ENCODE assay signal across 8 mouse cellular contexts in genomic region chr8:46470091-46470791, GRCm38 (mm10). TPM values are rescaled to one million over a fixed set of nuclear protein-coding genes. Genes with fewer than 3 reads are reported as not detected.
A peak's percentile ranks its signal among the peaks of the same experiment; 100 is the strongest.
DNase-seq lines count a peak whose midpoint lies in the region; ATAC-seq and TF ChIP-seq lines count a peak whose summit lies in the region.

No protein-coding gene starts in this region.

- WGBS in heart, embryonic 11.5 days (ENCODE audit: insufficient replicate concordance) = 39% methylated on average over 15 of the region's 15 CpGs
- WGBS in liver, embryonic 13.5 days (ENCODE audit: insufficient replicate concordance) = 32% methylated on average over 15 of the region's 15 CpGs
- 41% methylated on average over 15 of the region's 15 CpGs for WGBS in neural tube, embryonic 14.5 days

- no peak for ATAC-seq in heart, embryonic 11.5 days (replicated peaks; ENCODE audit: insufficient number of reproducible peaks, low FRiP score, low TSS enrichment)
- no peak; the same call in 1 of the 2 replicates for ATAC-seq in liver, embryonic 13.5 days (ENCODE audit: low read depth)
- no peak for ATAC-seq in neural tube, embryonic 14.5 days (ENCODE audit: low read depth)

- no peaks in the 10 kb centered on the region for H3K9me3 ChIP-seq in heart, embryonic 11.5 days (replicated peaks; ENCODE audit: control insufficient read depth, low read length)
- H3K9me3 ChIP-seq in liver, embryonic 13.5 days (replicated peaks) = no peaks in the 10 kb centered on the region
- H3K9me3 ChIP-seq in neural tube, embryonic 14.5 days (ENCODE audit: control insufficient read depth, low read length) = no peaks in the 10 kb centered on the region

- H3K4me2 ChIP-seq in heart, embryonic 11.5 days = peak overlapping the region; percentile 82
- peak overlapping the region; percentile 96 for H3K4me2 ChIP-seq in liver, embryonic 13.5 days
- H3K4me2 ChIP-seq in neural tube, embryonic 14.5 days (ENCODE audit: low read depth, low read length) = peak overlapping the region; percentile 78

- no peaks in the 10 kb centered on the region for H3K36me3 ChIP-seq in heart, embryonic 11.5 days (ENCODE audit: control insufficient read depth, insufficient read depth, low read length)
- H3K36me3 ChIP-seq in liver, embryonic 13.5 days = peaks cover 7% of the 10 kb centered on the region; the same call in 1 of the 2 replicates
- no peaks in the 10 kb centered on the region for H3K36me3 ChIP-seq in neural tube, embryonic 14.5 days (ENCODE audit: control insufficient read depth, insufficient read depth, low read length)

- peaks cover 19% of the 10 kb centered on the region for H3K4me1 ChIP-seq in bone marrow macrophage, adult 2 months (ENCODE audit: control insufficient read depth, insufficient read depth, low read length)
- peaks cover 6% of the 10 kb centered on the region; the same call in 1 of the 2 replicates for H3K4me1 ChIP-seq in heart, embryonic 11.5 days (ENCODE audit: control insufficient read depth, insufficient read depth, low read length)
- peaks cover 42% of the 10 kb centered on the region for H3K4me1 ChIP-seq in liver, embryonic 13.5 days (replicated peaks)
- peaks cover 9% of the 10 kb centered on the region; the same call in 1 of the 2 replicates for H3K4me1 ChIP-seq in neural tube, embryonic 14.5 days (ENCODE audit: control insufficient read depth, insufficient read depth, low read length)

- no peak overlapping the region; the same call in 1 of the 2 replicates for H3K4me3 ChIP-seq in left cerebral cortex, adult 2 months
- H3K4me3 ChIP-seq in bone marrow macrophage, adult 2 months (ENCODE audit: insufficient read depth, low read length) = peak overlapping the region; percentile 19; the same call in 1 of the 2 replicates
- peak overlapping the region; percentile 90 for H3K4me3 ChIP-seq in heart, embryonic 11.5 days (ENCODE audit: low read depth, low read length)
- H3K4me3 ChIP-seq in liver, embryonic 13.5 days (replicated peaks) = peak overlapping the region; percentile 97
- peak overlapping the region; percentile 89 for H3K4me3 ChIP-seq in neural tube, embryonic 14.5 days (ENCODE audit: low read depth, low read length)

- intact Hi-C loops in left cerebral cortex, postnatal 4 days (cut with DNase I) = loop anchor here (10.0 kb wide), 1 partner anchor 155 kb away; no protein-coding TSS in a partner anchor
- intact Hi-C loops in left cerebral cortex, adult 2 months (cut with DNase I) = loop anchor here (5.0 kb wide), 2 partner anchors 62 to 873 kb away; no protein-coding TSS in a partner anchor

- H3K27ac ChIP-seq in left cerebral cortex, adult 2 months = no peak overlapping the region
- no peak overlapping the region for H3K27ac ChIP-seq in bone marrow macrophage, adult 2 months (ENCODE audit: insufficient read depth, low read depth, low read length)
- H3K27ac ChIP-seq in heart, embryonic 11.5 days (ENCODE audit: low read depth, low read length) = peak overlapping the region; percentile 7; the same call in 1 of the 2 replicates
- peak overlapping the region; percentile 58 for H3K27ac ChIP-seq in liver, embryonic 13.5 days
- H3K27ac ChIP-seq in neural tube, embryonic 14.5 days (ENCODE audit: low read depth, low read length) = no peak overlapping the region

- H3K27me3 ChIP-seq in heart, embryonic 11.5 days (ENCODE audit: control insufficient read depth, insufficient read depth, low read length) = no peaks in the 10 kb centered on the region
- no peaks in the 10 kb centered on the region for H3K27me3 ChIP-seq in liver, embryonic 13.5 days
- H3K27me3 ChIP-seq in neural tube, embryonic 14.5 days (ENCODE audit: control insufficient read depth, insufficient read depth, low read length) = no peaks in the 10 kb centered on the region

- DNase-seq in left cerebral cortex, postnatal 4 days = peak; percentile 8
- no peak for DNase-seq in left cerebral cortex, adult 2 months (ENCODE audit: extremely low spot score in 1 of 2, low spot score in 2 of 2)
- DNase-seq in liver, embryonic 13.5 days = no peak
- no peak for DNase-seq in left cerebral cortex, adult 11 months (ENCODE audit: low spot score)
- DNase-seq in gastrocnemius, postnatal 4 days (ENCODE audit: low spot score in 2 of 2) = no peak

- no peak overlapping the region for H3K9ac ChIP-seq in heart, embryonic 11.5 days (ENCODE audit: low read depth, low read length)
- H3K9ac ChIP-seq in liver, embryonic 13.5 days = no peak overlapping the region
- no peak overlapping the region for H3K9ac ChIP-seq in neural tube, embryonic 14.5 days (replicated peaks; ENCODE audit: low read depth, low read length)

- no peak for TF ChIP-seq CTCF in left cerebral cortex, adult 2 months (IDR thresholded peaks at IDR 0.05)
- no peak for TF ChIP-seq CTCF in bone marrow macrophage, adult 2 months (IDR thresholded peaks at IDR 0.05; ENCODE audit: low read depth, low read length)

- TF ChIP-seq POLR2A in bone marrow macrophage, adult 2 months (IDR thresholded peaks at IDR 0.05; ENCODE audit: borderline replicate concordance, low read depth, low read length) = no peak

RNA-seq across cellular contexts. Expression of gene Acsl1, which starts 0.6 kb away (rescaled TPM):
- 10 to 100 TPM; 40.5 to 41.7 TPM for total RNA-seq in left cerebral cortex, postnatal 4 days (2021)
- total RNA-seq in left cerebral cortex, adult 2 months (2021) = 10 to 100 TPM; 41.4 to 45.8 TPM
- polyA plus RNA-seq in bone marrow macrophage, adult 2 months (2012; ENCODE audit: insufficient read depth, insufficient read length, missing spikeins) = 21.6 and 23.2 TPM in 2 replicates
- polyA plus RNA-seq in heart, embryonic 11.5 days (2014; fragmentation: Nextera tagmentation; extraction: Ambion mirVana) = 16.4 and 20.3 TPM in 2 replicates
- polyA plus RNA-seq in liver, embryonic 13.5 days (2015; fragmentation: Nextera tagmentation; extraction: Ambion mirVana) = 41.6 and 52.0 TPM in 2 replicates
- 19.9 and 21.8 TPM in 2 replicates for polyA plus RNA-seq in neural tube, embryonic 14.5 days (2014; fragmentation: Nextera tagmentation; extraction: Ambion mirVana)
- 100 to 1,000 TPM; 222 to 253 TPM for total RNA-seq in gastrocnemius, postnatal 4 days (2021)

Comparison
In these comparisons a context has a peak if more than half of its experiments do, and no peak if none do; other contexts are left out.
1. H3K27ac ChIP-seq: peak in heart, embryonic 11.5 days (single experiment) and liver, embryonic 13.5 days (single experiment); none in left cerebral cortex, adult 2 months (single experiment), bone marrow macrophage, adult 2 months (single experiment) and neural tube, embryonic 14.5 days (single experiment).
2. Peak in every context shown above with its lines, with median percentiles within 50 percentile points of each other: H3K4me2 ChIP-seq.